Mouse (Mus musculus) limb, embryonic 10.5 days (tissue): ENCODE data around the gene Hs3st3b1. TPM values are rescaled to one million over a fixed set of nuclear protein-coding genes. Genes with fewer than 3 reads are reported as not detected.

Experiments
- DNase-seq: peaks from one replicate; pipeline ENCODE4 v3.0.0-alpha.2; 2017; ENCODE audit warnings: low spot score
- H3K27ac ChIP-seq: fragments of 300-500 bp; sonication (generic); 2 replicates; pipeline ENCODE4 v1.5.1; 2016; ENCODE audit warnings: mild to moderate bottlenecking
- H3K27me3 ChIP-seq: fragments of 300-500 bp; sonication (generic); 2 replicates; pipeline ENCODE4 v1.6.1; 2016; ENCODE audit warnings: low read depth, mild to moderate bottlenecking; ENCODE audit not compliant: poor library complexity, severe bottlenecking
- H3K36me3 ChIP-seq: fragments of 300-500 bp; sonication (generic); 2 replicates; pipeline ENCODE4 v1.6.1; 2016; ENCODE audit warnings: mild to moderate bottlenecking, moderate library complexity
- H3K4me1 ChIP-seq: fragments of 300-500 bp; sonication (generic); 2 replicates; pipeline ENCODE4 v1.6.1; 2016
- H3K4me3 ChIP-seq: fragments of 300-500 bp; sonication (generic); 2 replicates; pipeline ENCODE4 v1.5.1; 2016; ENCODE audit warnings: mild to moderate bottlenecking, moderate library complexity
- H3K9me3 ChIP-seq: fragments of 300-500 bp; sonication (generic); replicated peaks from 2 replicates; pipeline ENCODE4 v1.6.1; 2016; ENCODE audit warnings: mild to moderate bottlenecking
- WGBS: fragments of 180-500 bp; shearing (Covaris S2); methylation state at CpG from one replicate; pipeline ENCODE4 v1.1.7; 2016; 5-methylcytosine and 5-hydroxymethylcytosine counted together
- polyA plus RNA-seq: library from polyadenylated mRNA; unstranded; fragments of >200 nt; fragmentation: Nextera tagmentation; extraction: Ambion mirVana; gene quantifications from 2 replicates; pipeline ENCODE4 v1.2.1, GENCODE M21; 2016

The Hs3st3b1 gene
- polyA plus RNA-seq, 1 experiment from 2014 or later = 22.1 TPM

DNA sequence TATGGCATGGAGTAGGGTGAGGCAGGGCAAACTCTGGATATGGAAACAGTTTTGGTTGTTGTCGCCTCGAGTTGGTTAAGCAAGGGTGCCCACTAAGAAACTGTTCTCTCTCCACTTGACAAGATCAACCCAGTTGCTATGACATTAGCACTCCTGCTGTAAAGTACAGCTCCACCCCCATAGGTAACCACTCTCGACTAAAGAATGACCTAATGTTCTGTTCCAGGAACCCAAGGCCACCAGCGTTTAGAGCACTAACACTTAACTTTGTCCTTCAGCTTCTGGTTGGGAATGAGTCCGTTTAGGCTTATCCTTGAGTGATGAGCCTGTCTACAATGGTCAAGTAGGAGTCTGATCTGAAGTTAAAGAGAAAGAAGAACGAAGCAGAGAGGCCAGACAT lies 76.7 kb downstream of the Hs3st3b1 start:
- H3K27ac ChIP-seq = no peak overlapping the region
- WGBS = no CpG with 5 or more reads among the region's 6 CpGs
- no peaks in the 10 kb centered on the region for H3K36me3 ChIP-seq
- H3K27me3 ChIP-seq = no peaks in the 10 kb centered on the region
- H3K4me1 ChIP-seq = peaks cover 12% of the 10 kb centered on the region
- no peaks in the 10 kb centered on the region for H3K9me3 ChIP-seq
- no peak overlapping the region for H3K4me3 ChIP-seq
- DNase-seq = no peak

DNA sequence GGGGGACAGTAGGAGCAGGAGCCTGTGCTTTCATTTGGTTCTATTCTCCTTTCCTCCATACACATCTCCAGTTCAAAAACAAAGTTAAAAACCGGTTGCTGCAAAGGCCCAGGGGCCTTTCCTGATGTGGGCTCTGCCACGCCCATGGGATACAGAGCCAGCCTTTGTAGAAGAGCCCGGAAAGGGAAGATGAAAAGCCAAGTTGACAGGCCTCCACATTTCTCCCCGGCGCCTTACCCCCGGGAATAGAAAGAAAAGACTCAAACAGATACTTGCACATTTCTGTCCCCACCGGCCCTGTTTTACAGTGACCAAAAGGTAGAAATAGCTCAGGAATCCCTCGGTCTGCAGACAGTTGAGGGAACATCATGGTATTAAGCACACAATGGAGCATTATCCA lies 77.4 kb downstream of the Hs3st3b1 start:
- Histone ChIP-seq H3K4me3 (no peak overlapping the region), H3K27me3 (no peaks in the 10 kb centered on the region), H3K36me3 (no peaks in the 10 kb centered on the region), H3K4me1 (peaks cover 6% of the 10 kb centered on the region), H3K9me3 (no peaks in the 10 kb centered on the region), H3K27ac (peak overlapping the region; percentile 56; the same call in 1 of the 2 replicates)
- WGBS = 43% methylated on average over 8 of the region's 8 CpGs
- no peak for DNase-seq

DNA sequence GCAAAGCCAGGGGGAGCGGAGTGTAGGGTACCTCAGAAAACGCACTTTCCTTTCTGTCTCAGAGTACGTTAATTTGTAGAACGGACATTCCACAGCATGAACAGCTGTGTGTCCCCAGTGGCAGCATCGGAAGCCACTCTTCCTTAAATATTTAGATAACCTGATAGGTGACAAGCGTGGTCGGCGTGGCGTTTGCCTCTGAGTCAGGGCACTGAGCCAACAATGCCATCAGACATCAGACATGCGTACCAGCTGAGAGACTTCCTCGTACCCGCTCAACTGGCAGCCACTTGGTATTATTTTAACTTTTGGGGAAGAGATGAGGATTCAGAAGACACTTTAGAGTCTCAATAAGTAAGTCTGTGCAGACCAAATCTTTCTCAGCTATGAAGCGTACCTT lies 84.6 kb downstream of the Hs3st3b1 start:
- H3K27me3 ChIP-seq = 0 out of 2 replicates have a peak, but pooled peaks cover 3% of the 10 kb centered on the region
- DNase-seq = no peak
- H3K36me3 ChIP-seq = no peaks in the 10 kb centered on the region
- H3K9me3 ChIP-seq = no peaks in the 10 kb centered on the region
- H3K4me3 ChIP-seq = no peak overlapping the region
- WGBS = 94% methylated on average over 13 of the region's 13 CpGs
- H3K27ac ChIP-seq = no peak overlapping the region
- no peaks in the 10 kb centered on the region; the same call in 1 of the 2 replicates for H3K4me1 ChIP-seq

Other genes with a start within 250 kb of the Hs3st3b1 start
- gene Cox10, start 157.2 kb upstream of the Hs3st3b1 start, polyA plus RNA-seq = 30.8 and 32.3 TPM in 2 replicates